Mouse (Mus musculus): ENCODE measurements around the gene Chrne. TPM values are rescaled to one million over a fixed set of nuclear protein-coding genes. Genes with fewer than 3 reads are reported as not detected.
A peak's percentile ranks its signal among the peaks of the same experiment; 100 is the strongest.

The Chrne gene
- polyA plus RNA-seq, 1 experiment, result 0.53 TPM

DNA sequence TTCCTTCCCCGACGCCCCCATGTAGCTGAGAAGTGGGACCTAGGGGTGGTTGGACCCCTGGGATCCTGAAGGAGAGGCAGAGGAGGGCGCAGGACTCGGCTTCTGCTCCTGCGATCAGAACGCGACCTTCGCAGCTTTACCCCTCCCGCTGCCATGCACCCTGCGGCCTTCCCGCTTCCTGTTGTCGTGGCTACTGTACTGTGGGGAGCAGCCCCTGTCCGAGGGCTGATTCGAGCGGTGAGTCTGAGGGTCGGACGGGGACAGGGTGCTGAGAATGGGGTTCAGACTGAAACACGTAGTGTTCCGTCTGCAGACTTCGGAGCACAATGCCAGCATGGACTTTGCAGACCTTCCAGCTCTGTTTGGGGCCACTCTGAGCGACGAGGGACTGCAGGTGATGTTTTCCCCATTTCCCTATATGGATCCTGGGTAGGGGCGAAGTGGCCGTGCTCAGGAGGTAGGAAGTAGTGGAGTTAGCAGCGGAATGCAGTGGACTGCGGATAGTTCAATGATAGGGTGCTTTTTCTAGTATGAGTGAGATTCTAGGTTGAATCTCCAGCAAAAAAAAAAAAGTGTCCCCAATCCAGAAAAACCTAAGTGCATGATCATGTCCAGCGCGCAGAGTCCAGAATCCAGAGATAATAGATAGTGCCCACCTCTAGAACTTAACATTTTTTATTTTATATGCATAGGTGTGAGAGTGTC is 28.9 kb upstream of the Chrne start:
- peaks cover 41% of the 10 kb centered on the region for H3K4me1 ChIP-seq (replicated peaks; ENCODE audit: control insufficient read depth, insufficient read depth, low read length)
- DNase-seq, result peak; percentile 64
- H3K36me3 ChIP-seq (ENCODE audit: control insufficient read depth, insufficient read depth, low read length), result peaks cover 42% of the 10 kb centered on the region

DNA sequence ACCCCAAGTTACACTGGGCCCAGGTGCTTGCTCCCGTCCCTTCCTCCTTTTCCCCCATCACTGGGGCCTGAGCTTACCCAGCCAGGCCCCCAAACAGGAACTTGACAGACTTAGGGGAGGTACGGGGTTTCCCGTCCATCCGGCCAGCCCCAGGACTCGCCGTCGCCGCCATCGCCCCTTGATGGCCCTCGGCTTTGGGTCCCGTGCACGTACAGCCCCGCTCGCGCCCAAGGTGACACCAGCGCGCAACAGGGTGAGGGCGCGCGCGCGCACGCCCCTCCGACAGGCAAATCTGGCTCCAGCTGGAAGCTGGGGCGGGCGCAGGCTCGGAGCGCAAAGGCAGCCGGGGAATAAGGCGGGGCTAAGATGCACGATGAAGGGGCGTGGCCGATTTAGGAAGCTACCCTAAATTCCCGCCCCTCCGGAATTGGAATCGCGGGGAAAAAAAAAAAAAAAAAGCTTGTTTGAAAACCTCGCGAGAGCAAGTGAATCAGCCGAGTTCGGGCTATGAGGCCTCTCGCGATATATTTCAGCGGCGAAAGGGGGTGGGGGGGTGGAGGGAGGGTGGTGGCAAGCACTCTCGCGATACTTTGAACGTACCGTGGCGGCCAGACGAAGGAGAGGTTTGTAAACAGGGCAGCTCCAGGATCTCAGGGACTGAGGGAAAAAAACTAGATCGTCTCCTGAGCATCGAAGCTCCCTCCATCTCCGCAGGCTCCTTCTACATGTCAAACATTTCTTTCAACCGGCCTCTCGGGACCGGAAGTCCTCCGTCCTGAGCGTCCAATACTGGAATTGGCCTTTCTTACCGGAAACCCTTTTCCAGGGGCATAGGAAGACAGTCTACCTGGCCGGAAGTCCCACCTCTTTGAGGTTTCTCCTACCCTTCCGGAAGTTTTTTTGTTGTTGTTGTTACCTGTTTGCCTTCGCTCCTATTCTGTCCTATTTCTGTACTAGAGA is 28.0 kb upstream of the Chrne start, which contains the start of the genes Rnf167 and Slc25a11:
Rnf167 (plus strand) TSS at position 545 of the 960 bp plus-strand sequence.
Slc25a11 (minus strand) TSS at position 789 of the 960 bp plus-strand sequence.
- peaks cover 33% of the 10 kb centered on the region for H3K36me3 ChIP-seq (ENCODE audit: control insufficient read depth, insufficient read depth, low read length)
- H3K27ac ChIP-seq (ENCODE audit: control insufficient read depth, insufficient read depth, low read length), result peak within 1 kb of the TSS; percentile 97
- peak within 1 kb of the TSS; percentile 66 for H3K4me3 ChIP-seq (ENCODE audit: control insufficient read depth, insufficient read depth, low read length)
- peaks cover 39% of the 10 kb centered on the region for H3K4me1 ChIP-seq (replicated peaks; ENCODE audit: control insufficient read depth, insufficient read depth, low read length)
- WGBS, result under 1% methylated on average over 63 of the region's 63 CpGs
- peak; percentile 96 for DNase-seq
- peak; percentile 66; the same call in 1 of the 2 replicates for TF ChIP-seq CTCF (IDR thresholded peaks at IDR 0.05; ENCODE audit: borderline replicate concordance, control insufficient read depth, extremely low read depth, insufficient read depth, low read length, poor library complexity)
- peak; percentile 91 for TF ChIP-seq POLR2A (IDR thresholded peaks at IDR 0.05; ENCODE audit: control insufficient read depth, extremely low read depth, insufficient read depth, low read length, poor library complexity)
- H3K27me3 ChIP-seq (ENCODE audit: control insufficient read depth, insufficient read depth, low read length), result no peaks in the 10 kb centered on the region

More for the DNA sequence above, 28.9 kb upstream of the Chrne start:
- H3K27ac ChIP-seq (ENCODE audit: control insufficient read depth, insufficient read depth, low read length), result peak overlapping the region; percentile 97
- TF ChIP-seq POLR2A (IDR thresholded peaks at IDR 0.05; ENCODE audit: control insufficient read depth, extremely low read depth, insufficient read depth, low read length, poor library complexity) (no peak; the same call in 1 of the 2 replicates), CTCF (IDR thresholded peaks at IDR 0.05; ENCODE audit: borderline replicate concordance, control insufficient read depth, extremely low read depth, insufficient read depth, low read length, poor library complexity) (no peak)
- H3K4me3 ChIP-seq (ENCODE audit: control insufficient read depth, insufficient read depth, low read length), result peak overlapping the region; percentile 66
- H3K27me3 ChIP-seq (ENCODE audit: control insufficient read depth, insufficient read depth, low read length), result no peaks in the 10 kb centered on the region
- WGBS, result 2% methylated on average over 28 of the region's 28 CpGs

DNA sequence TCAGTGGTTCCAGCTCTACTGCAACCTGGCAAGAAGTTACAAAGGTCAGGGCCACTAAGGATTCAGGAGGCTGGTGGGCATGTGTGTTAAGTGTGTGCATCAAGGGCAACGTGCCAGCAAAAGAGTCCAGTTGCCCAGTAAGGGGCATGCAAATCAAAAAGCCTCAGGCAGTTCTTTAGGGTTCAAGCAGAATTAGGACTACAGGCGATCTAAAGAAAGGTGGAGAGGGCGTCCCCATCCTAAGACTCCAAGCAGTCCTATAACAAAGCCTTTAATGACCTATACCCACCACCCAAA is 27.2 kb upstream of the Chrne start:
- TF ChIP-seq POLR2A (IDR thresholded peaks at IDR 0.05; ENCODE audit: control insufficient read depth, extremely low read depth, insufficient read depth, low read length, poor library complexity) (no peak), CTCF (IDR thresholded peaks at IDR 0.05; ENCODE audit: borderline replicate concordance, control insufficient read depth, extremely low read depth, insufficient read depth, low read length, poor library complexity) (no peak)
- Histone ChIP-seq H3K27me3 (ENCODE audit: control insufficient read depth, insufficient read depth, low read length) (no peaks in the 10 kb centered on the region), H3K4me1 (replicated peaks; ENCODE audit: control insufficient read depth, insufficient read depth, low read length) (peaks cover 35% of the 10 kb centered on the region), H3K27ac (ENCODE audit: control insufficient read depth, insufficient read depth, low read length) (peak overlapping the region; percentile 44), H3K4me3 (ENCODE audit: control insufficient read depth, insufficient read depth, low read length) (peak overlapping the region; percentile 64), H3K36me3 (ENCODE audit: control insufficient read depth, insufficient read depth, low read length) (peaks cover 25% of the 10 kb centered on the region)
- 21% methylated on average over 3 of the region's 3 CpGs for whole genome bisulfite sequencing
- peak; percentile 13 for DNase-seq

DNA sequence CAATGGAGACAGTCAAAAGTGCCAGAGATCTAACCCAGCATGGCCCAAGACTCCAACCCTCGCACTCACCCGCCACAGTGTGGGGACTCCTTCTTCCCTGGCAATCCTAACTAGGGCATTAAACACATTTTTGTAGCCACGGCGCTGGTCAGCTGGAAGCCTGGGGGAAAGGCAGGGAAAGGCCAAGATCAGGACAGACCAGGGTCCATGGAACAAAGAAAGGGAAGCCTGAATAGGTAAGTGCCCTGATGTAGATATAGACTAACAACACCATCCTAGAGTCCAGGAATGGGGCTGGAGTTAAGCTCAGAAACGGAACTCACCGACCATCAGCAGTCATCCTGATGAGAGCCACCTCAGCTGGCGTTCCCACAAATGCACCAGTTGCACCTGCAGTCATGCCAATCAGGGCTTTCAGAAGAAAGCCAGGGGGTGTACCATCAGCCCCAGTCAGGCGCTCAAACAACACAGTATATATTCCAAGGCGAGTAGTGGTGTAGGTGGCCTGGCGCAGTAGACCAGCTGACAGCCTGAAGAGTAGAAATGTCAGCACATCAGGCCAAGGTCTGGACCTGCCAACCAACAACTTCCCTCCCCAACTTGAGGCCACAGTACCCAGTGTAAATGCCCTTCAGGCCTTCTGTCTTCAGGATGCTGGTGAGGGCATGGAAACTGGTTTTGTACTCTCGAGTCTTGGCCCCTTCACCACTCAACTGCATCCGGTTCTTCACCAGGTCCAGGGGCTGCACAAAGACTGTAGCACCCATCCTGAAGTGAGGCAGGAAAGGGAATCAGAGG is 26.6 kb upstream of the Chrne start:
- Histone ChIP-seq H3K36me3 (ENCODE audit: control insufficient read depth, insufficient read depth, low read length) (peaks cover 19% of the 10 kb centered on the region), H3K27ac (ENCODE audit: control insufficient read depth, insufficient read depth, low read length) (no peak overlapping the region), H3K27me3 (ENCODE audit: control insufficient read depth, insufficient read depth, low read length) (no peaks in the 10 kb centered on the region), H3K4me3 (ENCODE audit: control insufficient read depth, insufficient read depth, low read length) (peak overlapping the region; percentile 64), H3K4me1 (replicated peaks; ENCODE audit: control insufficient read depth, insufficient read depth, low read length) (peaks cover 30% of the 10 kb centered on the region)
- DNase-seq, result peak; percentile 7
- no peak for TF ChIP-seq POLR2A (IDR thresholded peaks at IDR 0.05; ENCODE audit: control insufficient read depth, extremely low read depth, insufficient read depth, low read length, poor library complexity)
- TF ChIP-seq CTCF (IDR thresholded peaks at IDR 0.05; ENCODE audit: borderline replicate concordance, control insufficient read depth, extremely low read depth, insufficient read depth, low read length, poor library complexity), result no peak
- 82% methylated on average over 12 of the region's 12 CpGs for WGBS

DNA sequence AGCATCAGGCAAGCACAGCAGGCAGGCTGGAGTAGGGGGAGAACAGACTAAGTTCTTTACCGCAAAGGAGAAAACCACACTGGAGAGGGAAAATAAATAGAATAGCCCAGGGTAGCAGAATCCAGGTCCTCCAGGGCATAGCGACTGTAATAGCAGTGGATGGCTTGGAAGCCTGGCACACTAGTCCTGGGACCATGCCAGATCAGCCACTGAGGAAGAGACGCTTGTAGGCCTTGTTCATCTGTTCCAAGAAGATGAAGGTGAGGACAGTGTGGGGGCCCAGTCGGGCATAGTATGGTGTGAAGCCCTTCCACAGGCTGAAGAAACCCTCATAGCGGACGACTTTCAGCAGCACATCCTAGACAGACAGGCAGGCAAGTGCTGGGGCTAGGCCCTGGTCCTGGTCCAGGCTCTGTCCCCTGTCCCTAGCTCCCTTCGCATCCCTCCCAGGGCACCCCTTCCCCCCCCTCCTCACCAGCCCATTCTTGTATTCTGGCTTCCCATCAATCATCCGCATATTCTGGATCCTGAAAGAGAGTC is 25.6 kb upstream of the Chrne start:
- Histone ChIP-seq H3K4me3 (ENCODE audit: control insufficient read depth, insufficient read depth, low read length) (no peak overlapping the region), H3K27ac (ENCODE audit: control insufficient read depth, insufficient read depth, low read length) (no peak overlapping the region), H3K36me3 (ENCODE audit: control insufficient read depth, insufficient read depth, low read length) (peaks cover 10% of the 10 kb centered on the region), H3K4me1 (replicated peaks; ENCODE audit: control insufficient read depth, insufficient read depth, low read length) (peaks cover 22% of the 10 kb centered on the region), H3K27me3 (ENCODE audit: control insufficient read depth, insufficient read depth, low read length) (no peaks in the 10 kb centered on the region)
- 96% methylated on average over 8 of the region's 8 CpGs for WGBS
- TF ChIP-seq CTCF (IDR thresholded peaks at IDR 0.05; ENCODE audit: borderline replicate concordance, control insufficient read depth, extremely low read depth, insufficient read depth, low read length, poor library complexity), result no peak
- no peak for TF ChIP-seq POLR2A (IDR thresholded peaks at IDR 0.05; ENCODE audit: control insufficient read depth, extremely low read depth, insufficient read depth, low read length, poor library complexity)
- no peak for DNase-seq
